Mouse (Mus musculus) thymus, adult 18-20 months (tissue): ENCODE data around the gene Eif4a3.
"Not testable (repeated sequence)": the region's sequence is repeated elsewhere in the genome, so short reads cannot be mapped to it uniquely, and the experiment has no call there.

Experiments
- DNase-seq, 2 experiments: peaks; one replicate each; pipeline ENCODE4 v3.0.0; 2022; ENCODE audit warnings: mixed read lengths in 2 of 2

Eif4a3 gene

DNA sequence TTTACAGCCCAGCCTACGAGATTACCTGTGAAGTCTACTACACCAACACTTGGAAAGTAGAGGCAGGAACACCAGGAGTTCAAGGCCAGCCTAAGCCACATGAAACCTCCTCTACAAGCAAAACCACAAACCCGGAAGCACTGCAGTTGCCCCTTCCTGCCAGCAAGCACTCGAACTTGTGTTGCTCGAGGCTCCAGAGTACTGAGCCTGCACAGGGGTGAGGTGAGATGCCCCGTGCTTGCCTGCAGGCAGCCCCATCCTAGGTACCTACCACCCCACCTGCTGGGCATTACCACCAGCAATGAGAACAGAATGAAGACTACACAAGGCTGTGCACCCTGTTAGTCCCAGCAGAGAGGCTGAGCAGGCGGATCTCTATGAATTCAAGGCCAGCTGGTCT is 1.9 kb downstream of the Eif4a3 start:
- no peak for DNase-seq

DNA sequence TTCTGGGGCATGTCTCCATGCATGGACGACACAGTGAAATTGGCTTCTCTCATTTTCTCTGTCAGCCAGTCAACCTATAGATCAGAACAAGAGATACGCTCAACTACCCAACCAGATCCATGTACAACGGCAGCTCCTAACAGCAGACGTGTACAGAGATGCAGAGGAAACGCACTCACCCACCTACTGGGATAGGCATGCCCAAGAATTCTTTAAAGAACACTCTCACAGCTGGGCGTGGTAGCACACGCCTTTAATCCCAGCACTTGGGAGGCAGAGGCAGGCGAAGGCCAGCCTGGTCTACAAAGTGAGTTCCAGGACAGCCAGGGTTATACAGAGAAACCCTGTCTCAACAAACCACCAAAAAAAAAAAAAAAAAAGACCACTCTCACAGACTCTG is 7.0 kb downstream of the Eif4a3 start:
- not testable (repeated sequence) for DNase-seq

DNA sequence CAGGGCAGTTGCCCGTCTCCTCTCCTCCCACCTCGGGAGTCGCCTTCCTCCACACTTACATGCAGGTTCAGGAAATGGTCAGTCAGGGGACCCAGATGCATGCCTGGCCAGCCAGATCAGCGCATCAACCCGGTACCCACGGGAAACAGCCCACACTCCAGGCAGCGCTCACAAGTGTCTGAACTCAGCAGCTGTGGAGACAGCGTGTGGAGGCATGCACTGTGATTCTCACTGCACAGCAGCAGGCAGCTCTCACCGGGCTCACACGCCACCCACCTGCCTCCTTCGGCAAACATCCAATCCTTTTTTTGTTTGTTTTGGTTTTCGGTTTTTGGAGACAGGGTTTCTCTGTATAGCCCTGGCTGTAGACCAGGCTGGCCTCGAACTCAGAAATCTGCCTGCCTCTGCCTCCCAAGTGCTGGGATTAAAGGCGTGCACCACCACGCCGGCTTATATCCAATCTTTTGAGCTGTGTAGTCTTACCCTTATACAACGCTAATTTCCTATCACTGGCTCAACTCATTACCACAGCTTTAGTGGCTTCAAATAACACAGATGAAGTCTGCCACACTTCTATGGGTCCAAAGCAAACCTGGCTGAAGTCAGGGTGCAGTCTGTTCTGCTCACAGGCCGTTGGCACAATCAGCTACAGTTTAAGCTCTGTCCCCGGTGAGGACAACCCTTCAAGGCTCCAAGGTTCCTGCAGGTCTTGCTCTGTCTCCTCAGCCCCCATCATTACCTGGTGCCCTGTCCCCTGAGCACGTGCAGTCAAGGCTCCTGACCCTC is 12.5 kb downstream of the Eif4a3 start:
- DNase-seq, result no peak

DNA sequence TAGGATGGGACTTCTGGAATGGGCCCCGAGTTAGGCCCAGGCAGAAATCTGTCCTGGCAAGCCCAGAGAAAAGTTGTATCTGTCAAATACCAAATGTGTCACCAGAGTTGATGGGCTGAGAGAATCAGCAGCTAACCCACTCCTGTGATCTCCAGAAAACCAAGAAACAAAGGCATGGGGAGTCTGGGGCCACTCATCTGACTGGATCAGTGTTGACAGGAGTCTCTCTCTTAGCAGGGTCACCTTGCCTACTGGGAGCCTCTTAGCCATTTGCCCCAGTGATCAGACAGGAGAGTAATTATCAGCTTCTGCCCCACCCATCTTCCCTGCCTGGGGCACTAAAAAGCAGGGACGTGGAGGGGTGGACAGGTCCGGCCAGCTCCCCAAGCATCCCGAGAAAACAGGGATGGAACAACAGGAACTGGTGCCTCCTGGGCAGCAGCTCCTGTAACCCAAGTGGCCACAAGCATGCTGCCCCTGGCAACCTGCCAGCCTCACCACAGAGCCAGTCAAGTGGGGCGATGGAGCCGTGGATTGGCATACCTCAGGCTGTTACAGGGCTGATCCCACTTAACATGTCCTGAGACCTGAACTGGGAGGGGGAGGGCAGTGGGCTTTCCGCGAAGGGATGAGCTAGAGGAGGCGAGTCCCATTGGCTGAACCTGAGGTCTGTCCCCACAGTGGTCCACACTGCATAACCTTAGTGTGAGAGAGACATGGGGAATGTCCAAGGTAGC is 13.9 kb downstream of the Eif4a3 start:
- no peak for DNase-seq

DNA sequence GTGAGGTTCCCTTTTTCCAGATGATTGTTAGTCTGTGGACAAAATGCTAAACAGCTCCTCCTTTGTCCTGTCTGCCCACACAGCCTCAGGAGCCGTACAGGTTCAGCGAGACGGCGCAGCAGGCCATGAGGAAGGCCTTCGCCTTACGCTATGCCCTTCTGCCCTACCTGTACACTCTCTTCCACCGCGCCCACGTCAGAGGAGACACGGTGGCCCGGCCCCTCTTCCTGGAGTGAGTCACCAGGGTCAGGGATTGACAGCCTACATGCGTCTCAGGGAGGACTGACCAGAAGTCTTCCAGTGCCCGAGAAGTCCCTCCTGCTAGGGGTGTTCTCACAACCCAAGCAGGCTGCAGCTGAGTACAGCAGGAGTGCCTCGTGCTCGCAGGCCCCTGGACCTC is 18.9 kb downstream of the Eif4a3 start:
- DNase-seq, result no peak

DNA sequence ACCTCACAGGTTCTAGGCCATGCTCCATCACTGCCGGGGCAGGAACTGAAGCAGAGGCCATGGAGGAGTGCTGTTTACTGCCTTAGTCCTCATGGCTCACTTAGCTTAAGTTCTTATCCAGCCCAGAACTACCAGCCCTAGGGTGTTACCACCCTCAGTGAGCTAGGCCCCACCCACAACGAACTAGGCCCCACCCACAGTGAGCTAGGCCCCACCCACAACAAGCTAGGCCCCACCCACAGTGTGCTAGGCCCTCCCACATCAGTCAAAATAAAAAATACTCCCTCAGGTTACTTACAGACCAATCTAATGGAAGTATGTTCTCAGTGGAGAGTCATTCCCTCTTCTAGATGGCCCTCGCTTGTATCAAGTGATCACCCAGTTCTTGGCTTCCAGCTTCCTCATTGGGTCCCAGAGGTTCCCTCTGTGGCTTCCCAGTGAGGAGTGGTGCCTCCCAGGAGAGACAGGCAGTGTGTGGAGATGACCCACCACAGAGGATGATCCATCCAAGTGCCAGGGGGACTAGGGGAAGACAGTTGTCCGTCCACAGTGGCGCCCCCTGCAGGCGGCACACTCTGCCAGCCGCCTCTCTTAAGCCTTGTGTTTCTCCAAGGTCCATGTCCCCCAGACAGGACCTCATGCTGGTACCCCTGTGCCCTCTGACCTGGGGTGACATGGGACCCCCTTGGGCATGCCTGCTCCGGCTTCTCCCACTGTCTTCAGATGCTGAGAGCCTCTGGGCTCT is 26.5 kb downstream of the Eif4a3 start:
- DNase-seq, result no peak

DNA sequence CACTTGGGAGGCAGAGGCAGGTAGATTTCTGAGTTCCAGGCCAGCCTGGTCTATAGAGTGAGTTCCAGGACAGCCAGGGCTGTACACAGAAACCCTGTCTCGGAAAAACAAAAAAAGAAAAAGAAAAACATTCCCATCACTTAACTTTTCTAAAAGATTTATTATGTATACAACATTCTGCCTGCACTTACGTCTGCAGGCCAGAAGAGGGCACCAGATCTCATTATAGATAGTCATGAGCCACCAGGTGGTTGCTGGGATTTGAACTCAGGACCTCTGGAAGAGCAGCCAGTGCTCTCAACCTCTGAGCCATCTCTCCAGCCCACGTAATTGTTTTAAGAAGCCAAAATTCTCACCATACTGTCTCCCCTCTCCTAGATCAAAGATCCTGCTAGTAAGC is 27.4 kb downstream of the Eif4a3 start:
- not testable (repeated sequence) for DNase-seq

DNA sequence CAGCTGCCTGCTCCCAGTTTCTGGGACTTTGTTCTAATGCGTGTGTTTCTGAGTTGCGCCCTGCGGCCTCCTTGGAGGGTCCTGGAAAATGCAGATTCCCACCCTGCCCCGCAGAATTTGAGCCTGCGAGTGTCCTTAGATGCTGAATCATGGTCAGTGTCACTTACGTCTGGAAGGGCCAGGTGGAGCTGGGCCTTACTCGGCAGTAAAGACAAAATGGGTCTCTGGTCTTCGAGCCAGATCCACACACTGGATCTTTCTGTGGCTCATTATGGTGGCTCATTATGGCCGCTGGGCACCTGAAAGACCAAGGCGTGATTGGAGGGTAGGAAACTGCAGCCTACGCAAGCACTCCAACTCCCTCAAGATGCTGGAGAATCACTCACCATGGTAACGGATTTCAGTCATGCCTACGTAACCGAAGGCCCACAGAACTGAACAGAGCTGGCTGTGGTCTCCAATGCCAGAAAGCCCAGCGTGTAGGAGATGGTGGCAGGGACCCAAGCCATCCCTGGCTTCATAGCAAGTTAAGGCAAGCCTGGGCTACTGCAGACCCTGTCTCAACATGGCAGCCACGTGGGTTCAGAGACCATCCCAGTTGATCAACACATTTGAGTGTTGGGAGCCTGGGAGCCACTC is 31.2 kb downstream of the Eif4a3 start:
- DNase-seq, result no peak

DNA sequence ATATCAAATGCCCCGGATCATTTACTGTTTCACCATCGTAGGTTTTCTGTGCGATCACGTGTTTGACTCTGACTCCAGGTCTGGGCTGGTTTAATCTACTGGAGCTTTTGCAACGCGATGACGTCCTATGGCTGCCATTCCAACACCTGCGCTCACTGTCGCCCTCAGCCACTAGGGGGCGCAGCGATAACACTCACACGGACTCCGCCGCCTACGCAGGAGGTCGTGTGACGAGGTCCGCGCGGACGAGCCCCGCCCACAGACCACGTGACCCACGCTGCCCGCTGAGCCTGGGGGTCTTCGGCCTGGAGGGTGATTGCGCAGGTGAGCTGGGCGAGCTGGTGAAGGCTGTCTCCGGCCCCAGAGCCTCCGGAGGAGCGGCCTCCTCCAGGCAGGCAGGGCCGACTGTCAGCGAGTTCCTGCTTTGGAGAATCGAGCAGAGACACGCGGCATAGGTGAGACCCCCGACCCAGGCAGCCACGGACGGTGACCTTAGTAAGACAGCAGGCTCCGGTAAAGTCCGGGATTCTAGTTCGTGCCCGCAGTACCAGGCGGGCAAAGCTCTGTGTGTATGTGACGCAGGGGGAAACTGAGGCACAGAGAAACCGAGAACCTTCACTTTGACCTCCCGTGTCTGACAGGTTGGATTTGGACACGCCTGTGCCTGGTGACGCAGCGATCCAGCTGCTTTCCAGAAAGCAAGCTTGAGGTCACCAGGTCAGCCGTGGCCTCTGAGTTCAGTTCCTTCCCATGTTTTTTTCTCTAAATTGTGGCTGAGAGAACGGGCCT is 31.9 kb downstream of the Eif4a3 start, which contains the start of gene Gaa:
TSS of gene Gaa (plus strand) at position 120 of the 789 bp plus-strand sequence.
- DNase-seq, result peak; percentile 86 to 90

DNA sequence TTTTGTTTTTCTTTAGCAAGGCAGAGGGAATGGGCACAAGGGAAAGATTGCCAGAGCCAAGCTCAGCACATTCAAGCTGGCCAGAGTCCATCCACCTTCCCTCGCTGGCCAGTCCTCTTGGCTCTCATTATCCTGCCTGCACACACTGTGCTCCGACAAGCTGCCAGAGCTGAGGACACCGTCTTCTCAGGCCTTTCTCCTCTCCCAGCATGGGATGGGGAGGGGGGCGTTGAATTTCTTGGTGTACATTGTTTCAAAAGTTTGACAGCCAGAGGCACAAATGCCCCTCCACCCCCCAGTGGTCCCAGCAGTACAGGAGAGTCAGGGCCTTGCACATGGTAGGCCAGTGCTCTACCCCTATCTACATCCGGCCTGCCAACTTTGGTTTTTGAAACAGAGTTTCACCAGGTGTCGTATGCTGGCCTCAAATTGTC is 32.6 kb downstream of the Eif4a3 start:
- DNase-seq, result no peak

DNA sequence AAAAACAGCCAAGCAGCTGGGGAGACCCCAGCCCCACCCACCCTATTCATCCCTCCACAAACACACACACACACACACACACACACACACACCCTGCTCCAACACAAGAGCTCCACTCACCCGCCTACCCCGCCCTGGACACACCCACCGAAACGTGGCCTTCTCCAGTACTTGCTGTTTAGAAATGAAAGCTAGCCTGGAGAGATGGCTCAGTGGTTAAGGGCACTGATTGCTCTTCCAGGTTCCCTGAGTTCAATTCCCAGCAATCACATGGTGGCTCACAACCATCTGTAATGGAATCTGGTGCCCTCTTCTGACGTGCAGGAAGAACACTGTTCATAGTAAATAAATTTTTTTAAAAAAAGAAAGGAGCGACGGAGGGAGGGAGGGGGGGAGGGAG is 34.1 kb downstream of the Eif4a3 start:
- no peak for DNase-seq

DNA sequence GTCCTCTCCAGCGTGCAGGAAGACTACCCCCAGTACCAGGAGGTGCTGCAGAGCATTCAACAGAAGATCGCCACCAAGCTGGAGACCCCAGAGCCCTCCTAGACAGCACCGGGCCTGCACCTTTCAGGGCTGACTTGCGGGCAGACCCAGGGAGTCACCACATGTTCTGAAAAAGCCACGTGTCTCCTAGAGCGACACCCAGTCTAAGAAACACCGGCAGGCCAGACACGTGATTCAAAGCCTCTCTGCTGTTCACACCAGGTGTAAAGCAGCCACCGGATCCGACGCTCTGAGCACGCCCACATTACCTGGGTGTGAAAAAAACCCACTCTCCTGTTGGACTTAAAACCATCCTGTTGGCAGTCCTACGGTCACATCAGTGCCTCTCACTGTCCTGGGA is 35.5 kb downstream of the Eif4a3 start:
- no peak for DNase-seq

DNA sequence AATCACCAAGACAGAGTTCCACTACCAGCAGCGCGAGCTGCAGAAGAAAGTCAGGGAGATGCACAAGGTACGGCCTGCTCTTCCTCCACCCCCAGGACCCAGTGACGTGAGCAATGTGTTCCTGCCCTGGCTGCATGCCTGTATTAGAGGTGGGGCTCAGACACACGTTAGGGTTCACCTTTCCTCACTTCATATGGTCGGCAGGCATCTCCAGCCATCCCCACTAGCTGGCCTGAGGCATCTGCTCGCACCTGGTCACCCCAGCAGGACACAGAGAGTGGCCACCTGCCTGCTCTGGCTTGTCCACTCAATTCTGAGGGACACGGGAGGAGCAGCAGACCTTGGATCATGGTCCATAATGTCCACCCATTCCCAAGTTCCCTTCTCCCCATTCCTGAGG is 39.9 kb downstream of the Eif4a3 start:
- no peak for DNase-seq

DNA sequence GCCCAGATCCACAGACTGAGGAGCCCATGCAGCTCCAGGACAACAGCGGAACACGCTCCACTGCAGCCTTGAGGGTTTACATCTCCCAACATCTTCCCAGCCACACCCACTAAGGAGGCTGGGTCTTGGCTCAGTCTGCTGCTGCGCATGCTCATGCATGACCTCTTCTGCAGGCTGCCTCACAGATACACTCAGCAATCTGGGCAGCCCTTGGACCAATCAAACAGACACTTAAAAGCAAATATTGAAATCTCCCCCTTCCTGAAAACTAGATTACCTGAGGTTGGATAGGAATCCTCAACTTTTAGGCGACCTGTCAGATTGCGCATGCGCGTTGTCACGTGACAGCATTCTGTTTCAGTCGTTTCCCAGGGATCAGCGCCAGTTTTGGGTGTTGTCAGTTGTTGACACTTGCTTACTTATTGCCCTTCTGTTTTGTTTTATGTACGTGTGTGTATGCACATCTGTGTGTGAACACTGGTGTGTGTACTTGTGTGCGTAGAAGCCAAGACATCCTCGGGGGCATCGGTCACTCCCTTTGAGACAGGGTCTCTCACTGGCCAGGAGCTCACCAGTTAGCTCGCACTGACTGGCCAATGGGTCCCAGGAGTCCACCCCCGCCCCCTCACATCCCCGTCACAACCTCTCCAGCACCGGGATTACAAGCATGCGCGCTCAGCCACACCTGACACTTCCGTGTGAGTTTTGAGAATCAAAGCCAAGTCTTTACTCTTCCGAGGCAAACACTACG is 41.1 kb downstream of the Eif4a3 start:
- DNase-seq, result peak in 1 of 2 experiments; percentile 39

DNA sequence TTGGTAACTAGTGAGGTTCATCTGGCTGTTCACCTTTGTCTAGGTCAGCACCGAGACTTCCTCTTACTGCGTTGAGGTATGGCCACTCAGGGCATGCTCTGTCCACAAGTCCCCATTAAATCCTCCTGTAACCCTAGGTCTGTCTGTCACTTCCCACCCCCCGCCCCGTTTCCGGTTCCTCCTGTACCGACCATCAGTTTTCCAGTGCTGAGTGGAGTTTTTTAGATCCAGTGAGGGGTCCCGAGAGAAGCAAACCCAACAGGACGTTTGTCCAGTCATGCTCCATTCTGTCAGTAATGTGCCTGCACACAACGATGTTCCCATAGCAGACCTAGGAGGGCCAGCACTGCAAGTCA is 41.7 kb downstream of the Eif4a3 start:
- no peak for DNase-seq

DNA sequence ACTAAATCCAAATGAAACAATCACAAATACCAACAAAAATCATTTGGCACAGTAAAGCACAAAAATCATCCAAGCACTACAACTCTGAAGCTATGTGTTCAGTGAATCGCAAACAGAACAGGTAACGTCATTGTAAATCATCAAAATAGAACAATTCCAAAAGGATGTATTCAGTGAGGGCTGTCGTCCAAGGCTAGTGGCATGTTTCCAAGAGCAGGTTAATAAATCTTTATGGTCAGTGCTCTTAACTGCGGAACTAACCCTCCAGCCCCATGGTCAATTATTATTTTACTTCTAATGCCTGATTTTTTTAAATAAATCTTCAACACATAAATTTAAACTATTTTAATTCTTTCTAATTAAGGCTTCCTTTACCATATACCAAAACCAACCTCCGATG is 43.3 kb downstream of the Eif4a3 start:
- not testable (repeated sequence) for DNase-seq

DNA sequence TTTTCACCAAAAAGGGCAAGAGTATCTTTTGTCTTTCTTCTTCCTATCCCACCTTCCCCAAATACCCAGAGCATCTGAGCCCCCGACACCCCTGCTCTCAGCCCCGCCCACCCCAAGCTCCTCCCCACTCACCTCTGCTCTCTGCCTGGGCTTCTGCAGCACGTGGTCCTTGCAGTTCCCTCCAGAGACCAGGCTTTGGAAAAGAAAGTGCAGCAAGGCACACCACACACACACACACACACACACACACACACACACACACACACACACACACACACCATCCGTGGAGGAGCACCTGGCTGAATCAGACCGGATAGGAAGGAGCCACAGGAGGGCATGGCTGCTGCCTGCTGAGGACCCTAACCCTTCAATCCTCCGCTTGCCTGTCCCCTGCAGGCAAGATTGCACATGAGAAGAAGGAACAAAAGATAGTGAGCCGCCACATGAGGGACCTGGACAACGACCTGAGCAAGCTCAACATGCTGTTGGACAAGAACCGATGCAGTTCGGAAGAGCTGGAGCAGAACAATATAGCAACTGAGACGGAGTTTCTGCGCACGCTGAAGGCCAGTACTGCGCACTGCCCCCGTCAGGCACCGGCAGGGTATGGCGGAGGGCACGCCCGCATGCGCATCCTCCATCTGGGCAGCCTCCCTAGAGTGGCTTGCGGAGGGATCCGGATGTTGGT is 46.9 kb downstream of the Eif4a3 start:
- no peak for DNase-seq

DNA sequence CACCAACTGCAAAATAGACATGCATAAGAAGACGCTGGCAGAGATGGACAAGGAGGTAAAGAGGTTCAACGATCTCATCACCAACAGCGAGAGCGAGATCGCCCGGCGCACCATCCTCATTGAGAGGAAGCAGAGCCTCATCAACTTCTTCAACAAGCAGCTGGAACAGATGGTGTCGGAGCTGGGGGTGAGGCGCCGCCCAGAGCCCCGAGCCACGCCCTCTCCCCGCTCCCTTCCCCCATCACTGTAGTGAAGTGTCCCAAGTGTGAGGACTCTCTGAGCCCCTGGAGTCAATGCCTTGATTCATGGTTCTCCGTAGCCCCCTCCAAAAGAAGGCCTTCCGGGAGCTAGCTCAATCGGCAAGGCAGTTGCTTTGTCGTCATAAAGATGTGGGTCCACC is 48.9 kb downstream of the Eif4a3 start:
- DNase-seq, result no peak

DNA sequence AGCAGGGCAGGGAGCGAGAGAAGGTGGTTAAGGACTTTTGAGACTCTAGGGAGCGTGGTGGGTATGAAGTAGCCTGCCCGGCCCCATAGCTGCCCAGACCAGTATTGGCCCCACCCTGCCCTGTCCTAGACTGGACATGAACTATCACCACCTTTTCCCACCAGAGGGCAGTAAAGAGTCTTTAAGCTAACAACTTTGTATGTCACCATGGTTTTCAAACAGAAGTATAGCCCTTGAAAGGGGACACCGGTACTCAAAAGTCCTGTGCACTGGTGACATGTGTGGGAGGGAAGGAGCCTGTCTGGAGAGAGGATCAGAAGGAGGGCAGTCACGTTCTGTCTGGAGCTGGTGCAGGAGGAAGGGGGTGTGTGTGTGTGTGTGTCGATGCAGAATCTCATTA is 50.9 kb downstream of the Eif4a3 start:
- no peak for DNase-seq

DNA sequence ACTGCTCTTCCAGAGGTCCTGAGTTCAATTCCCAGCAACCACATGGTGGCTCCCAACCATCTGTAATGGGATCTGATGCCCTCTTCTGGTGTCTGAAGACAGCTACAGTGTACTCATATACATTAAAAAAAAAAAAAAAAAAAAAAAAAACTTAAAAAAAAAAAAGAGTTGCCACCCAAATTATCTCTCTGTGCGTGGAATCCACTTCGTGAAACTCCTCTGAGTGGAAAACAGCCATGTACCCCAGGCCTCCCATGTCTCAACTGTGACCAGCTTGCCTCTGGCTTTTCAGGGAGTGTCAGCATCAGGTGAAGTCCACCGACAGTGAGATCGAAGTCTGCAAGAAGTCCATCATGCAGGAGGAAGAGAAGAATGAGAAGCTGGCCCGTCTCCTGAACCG is 54.3 kb downstream of the Eif4a3 start:
- not testable (repeated sequence) for DNase-seq

DNA sequence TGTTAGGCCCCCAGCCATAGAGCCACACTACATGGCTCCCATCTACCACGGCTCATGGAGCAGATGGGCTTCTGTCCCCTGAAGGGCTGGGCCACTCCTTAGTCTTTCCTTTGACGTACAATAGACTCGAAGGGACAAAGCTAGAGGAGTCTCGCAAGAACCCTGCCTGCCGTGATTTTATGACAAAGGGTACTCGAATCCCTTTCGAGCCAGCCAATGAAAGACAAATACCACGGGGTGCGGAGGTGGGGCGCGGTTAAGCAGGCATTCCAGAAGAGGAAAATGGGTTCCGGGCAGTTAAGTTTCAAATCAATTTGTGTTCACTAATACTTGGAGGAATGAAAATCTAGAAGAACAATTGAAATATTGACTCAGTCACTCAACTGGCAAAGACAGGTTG is 60.4 kb downstream of the Eif4a3 start:
- DNase-seq, result no peak
